Mouse (Mus musculus): Measurements from ENCODE around the gene Gm38392. TPM values are rescaled to one million over a fixed set of nuclear protein-coding genes. Genes with fewer than 3 reads are reported as not detected.
A peak's percentile ranks its signal among the peaks of the same experiment; 100 is the strongest.
"Not testable (repeated sequence)": the region's sequence is repeated elsewhere in the genome, so short reads cannot be mapped to it uniquely, and the experiment has no call there.

Gene Gm38392
- polyA plus RNA-seq, 1 experiment = not detected

GRCm38 (mm10) chr3:88324951-88325405, 38.0 kb upstream of the Gm38392 start, which contains the start of gene Glmp:
Glmp (plus strand) TSS chr3:88325023.
- TF ChIP-seq CTCF (IDR thresholded peaks at IDR 0.05; ENCODE audit: control insufficient read depth, insufficient read depth, low read length) = no peak
- no peak for TF ChIP-seq POLR2A (IDR thresholded peaks at IDR 0.05; ENCODE audit: borderline replicate concordance, control insufficient read depth, low read depth, low read length)
- Histone ChIP-seq H3K27ac (ENCODE audit: control insufficient read depth, insufficient read depth, low read depth, low read length, poor library complexity) (0 out of 2 replicates have a peak within 1 kb of the TSS, but pooled peaks have one; percentile 16), H3K4me1 (ENCODE audit: control insufficient read depth, insufficient read depth, low read length) (peaks cover 2% of the 10 kb centered on the region; the same call in 1 of the 2 replicates), H3K4me3 (replicated peaks; ENCODE audit: control insufficient read depth, low read depth, low read length) (peak within 1 kb of the TSS; percentile 73)
- 2% methylated on average over 10 of the region's 10 CpGs for WGBS

GRCm38 (mm10) chr3:88299172-88299571, 12.2 kb upstream of the Gm38392 start:
- Histone ChIP-seq H3K4me3 (replicated peaks; ENCODE audit: control insufficient read depth, low read depth, low read length) (no peak overlapping the region), H3K4me1 (ENCODE audit: control insufficient read depth, insufficient read depth, low read length) (no peaks in the 10 kb centered on the region; the same call in none of the 2 replicates), H3K27ac (ENCODE audit: control insufficient read depth, insufficient read depth, low read depth, low read length, poor library complexity) (no peak overlapping the region)
- no peak for TF ChIP-seq CTCF (IDR thresholded peaks at IDR 0.05; ENCODE audit: control insufficient read depth, insufficient read depth, low read length)
- TF ChIP-seq POLR2A (IDR thresholded peaks at IDR 0.05; ENCODE audit: borderline replicate concordance, control insufficient read depth, low read depth, low read length) = no peak
- 62% methylated on average over 1 of the region's 1 CpGs for WGBS

- under 1% methylated on average over 30 of the region's 30 CpGs for WGBS
- peak overlapping the region; percentile 84 for H3K27ac ChIP-seq (ENCODE audit: control insufficient read depth, insufficient read depth, low read depth, low read length, poor library complexity)
- H3K4me1 ChIP-seq (ENCODE audit: control insufficient read depth, insufficient read depth, low read length) = no peaks in the 10 kb centered on the region; the same call in none of the 2 replicates
- peak overlapping the region; percentile 97 for H3K4me3 ChIP-seq (replicated peaks; ENCODE audit: control insufficient read depth, low read depth, low read length)
- TF ChIP-seq POLR2A (IDR thresholded peaks at IDR 0.05; ENCODE audit: borderline replicate concordance, control insufficient read depth, low read depth, low read length) (no peak), CTCF (IDR thresholded peaks at IDR 0.05; ENCODE audit: control insufficient read depth, insufficient read depth, low read length) (no peak)
Observed at GRCm38 (mm10) chr3:88297321-88297851, 10.4 kb upstream of the Gm38392 start.

GRCm38 (mm10) chr3:88296561-88297318, 9.7 kb upstream of the Gm38392 start, which contains the start of the genes Tsacc and Cct3:
Tsacc (minus strand) TSS chr3:88296999.
Cct3 (plus strand) TSS chr3:88297116.
- peak; percentile 55; the same call in 1 of the 2 replicates for TF ChIP-seq POLR2A (IDR thresholded peaks at IDR 0.05; ENCODE audit: borderline replicate concordance, control insufficient read depth, low read depth, low read length)
- TF ChIP-seq CTCF (IDR thresholded peaks at IDR 0.05; ENCODE audit: control insufficient read depth, insufficient read depth, low read length) = no peak

GRCm38 (mm10) chr3:88296110-88296560, 9.1 kb upstream of the Gm38392 start:
- H3K4me3 ChIP-seq (replicated peaks; ENCODE audit: control insufficient read depth, low read depth, low read length) = peak overlapping the region; percentile 82
- WGBS = under 1% methylated on average over 12 of the region's 12 CpGs
- H3K4me1 ChIP-seq (ENCODE audit: control insufficient read depth, insufficient read depth, low read length) = no peaks in the 10 kb centered on the region; the same call in none of the 2 replicates
- 0 out of 2 replicates have a peak, but pooled peaks have one; percentile 13 for TF ChIP-seq POLR2A (IDR thresholded peaks at IDR 0.05; ENCODE audit: borderline replicate concordance, control insufficient read depth, low read depth, low read length)
- no peak for TF ChIP-seq CTCF (IDR thresholded peaks at IDR 0.05; ENCODE audit: control insufficient read depth, insufficient read depth, low read length)
- no peak overlapping the region; the same call in 1 of the 2 replicates for H3K27ac ChIP-seq (ENCODE audit: control insufficient read depth, insufficient read depth, low read depth, low read length, poor library complexity)

More at GRCm38 (mm10) chr3:88296561-88297318, 9.7 kb upstream of the Gm38392 start, which contains the start of the genes Tsacc and Cct3:
- H3K27ac ChIP-seq (ENCODE audit: control insufficient read depth, insufficient read depth, low read depth, low read length, poor library complexity) = peak within 1 kb of the TSS; percentile 89
- WGBS = under 1% methylated on average over 44 of the region's 44 CpGs
- peak within 1 kb of the TSS; percentile 97 for H3K4me3 ChIP-seq (replicated peaks; ENCODE audit: control insufficient read depth, low read depth, low read length)
- H3K4me1 ChIP-seq (ENCODE audit: control insufficient read depth, insufficient read depth, low read length) = no peaks in the 10 kb centered on the region; the same call in none of the 2 replicates

- WGBS = 21% methylated on average over 1 of the region's 1 CpGs
- H3K4me1 ChIP-seq (ENCODE audit: control insufficient read depth, insufficient read depth, low read length); H3K27ac ChIP-seq (ENCODE audit: control insufficient read depth, insufficient read depth, low read depth, low read length, poor library complexity); H3K4me3 ChIP-seq (replicated peaks; ENCODE audit: control insufficient read depth, low read depth, low read length): not testable (repeated sequence)
Observed at GRCm38 (mm10) chr3:88295272-88295671, 8.3 kb upstream of the Gm38392 start.

DNA sequence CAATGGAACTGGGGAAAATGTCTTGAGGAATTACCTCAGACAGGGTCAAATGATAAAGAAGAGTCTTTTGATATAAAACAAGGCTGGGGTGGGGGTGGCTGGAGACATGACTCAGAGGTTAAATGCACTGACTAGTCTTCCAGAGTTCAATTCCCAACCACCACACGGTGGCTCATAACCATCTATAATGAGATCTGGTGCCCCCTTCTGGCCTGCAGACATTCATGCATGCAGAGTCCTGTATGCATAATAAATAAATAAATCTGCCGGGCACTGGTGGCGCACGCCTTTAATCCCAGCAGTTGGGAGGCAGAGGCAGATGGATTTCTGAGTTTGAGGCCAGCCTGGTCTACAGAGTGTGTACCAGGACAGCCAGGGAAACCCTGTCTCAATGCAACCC, 5.0 kb upstream of the Gm38392 start:
- H3K4me3 ChIP-seq (replicated peaks; ENCODE audit: control insufficient read depth, low read depth, low read length) = no peak overlapping the region
- H3K27ac ChIP-seq (ENCODE audit: control insufficient read depth, insufficient read depth, low read depth, low read length, poor library complexity) = no peak overlapping the region
- TF ChIP-seq POLR2A (IDR thresholded peaks at IDR 0.05; ENCODE audit: borderline replicate concordance, control insufficient read depth, low read depth, low read length) (no peak), CTCF (IDR thresholded peaks at IDR 0.05; ENCODE audit: control insufficient read depth, insufficient read depth, low read length) (peak; percentile 15; the same call in 1 of the 2 replicates)
- H3K4me1 ChIP-seq (ENCODE audit: control insufficient read depth, insufficient read depth, low read length) = no peaks in the 10 kb centered on the region
- 51% methylated on average over 4 of the region's 4 CpGs for WGBS

DNA sequence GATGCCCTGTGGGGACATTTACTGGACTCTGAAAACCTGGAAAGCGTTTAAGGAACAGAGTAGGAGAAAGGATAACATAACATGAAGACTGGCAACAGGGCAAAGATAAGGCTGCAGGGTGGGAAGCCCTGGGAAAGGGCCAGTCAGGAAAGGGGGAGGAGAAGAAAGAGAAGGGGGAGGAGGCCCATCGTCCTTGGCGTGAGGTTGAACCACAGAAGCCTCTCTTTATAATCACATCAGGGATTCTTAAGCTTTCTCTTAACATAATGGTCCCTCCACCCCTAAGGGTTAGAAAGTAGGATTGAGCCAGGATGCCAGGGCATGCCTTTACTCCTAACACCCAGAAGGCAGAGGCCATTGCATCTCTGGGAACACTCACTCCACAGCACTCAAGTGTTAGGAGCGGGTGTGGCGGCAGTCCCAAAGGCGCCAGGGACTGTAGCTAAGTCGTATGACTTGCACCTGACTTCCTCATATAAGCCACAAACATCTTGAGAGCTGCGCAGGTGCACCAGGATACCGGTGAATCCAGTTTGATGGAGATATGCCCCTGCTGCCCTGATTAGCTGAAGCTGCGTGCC, 1.2 kb upstream of the Gm38392 start:
- not testable (repeated sequence) for H3K27ac ChIP-seq (ENCODE audit: control insufficient read depth, insufficient read depth, low read depth, low read length, poor library complexity); H3K4me1 ChIP-seq (ENCODE audit: control insufficient read depth, insufficient read depth, low read length); H3K4me3 ChIP-seq (replicated peaks; ENCODE audit: control insufficient read depth, low read depth, low read length)
- WGBS = 72% methylated on average over 10 of the region's 10 CpGs

- WGBS = no CpG with 5 or more reads among the region's 2 CpGs
- H3K4me3 ChIP-seq (replicated peaks; ENCODE audit: control insufficient read depth, low read depth, low read length); H3K27ac ChIP-seq (ENCODE audit: control insufficient read depth, insufficient read depth, low read depth, low read length, poor library complexity); H3K4me1 ChIP-seq (ENCODE audit: control insufficient read depth, insufficient read depth, low read length): not testable (repeated sequence)
Observed at GRCm38 (mm10) chr3:88285565-88285895, 1.5 kb downstream of the Gm38392 start.

DNA sequence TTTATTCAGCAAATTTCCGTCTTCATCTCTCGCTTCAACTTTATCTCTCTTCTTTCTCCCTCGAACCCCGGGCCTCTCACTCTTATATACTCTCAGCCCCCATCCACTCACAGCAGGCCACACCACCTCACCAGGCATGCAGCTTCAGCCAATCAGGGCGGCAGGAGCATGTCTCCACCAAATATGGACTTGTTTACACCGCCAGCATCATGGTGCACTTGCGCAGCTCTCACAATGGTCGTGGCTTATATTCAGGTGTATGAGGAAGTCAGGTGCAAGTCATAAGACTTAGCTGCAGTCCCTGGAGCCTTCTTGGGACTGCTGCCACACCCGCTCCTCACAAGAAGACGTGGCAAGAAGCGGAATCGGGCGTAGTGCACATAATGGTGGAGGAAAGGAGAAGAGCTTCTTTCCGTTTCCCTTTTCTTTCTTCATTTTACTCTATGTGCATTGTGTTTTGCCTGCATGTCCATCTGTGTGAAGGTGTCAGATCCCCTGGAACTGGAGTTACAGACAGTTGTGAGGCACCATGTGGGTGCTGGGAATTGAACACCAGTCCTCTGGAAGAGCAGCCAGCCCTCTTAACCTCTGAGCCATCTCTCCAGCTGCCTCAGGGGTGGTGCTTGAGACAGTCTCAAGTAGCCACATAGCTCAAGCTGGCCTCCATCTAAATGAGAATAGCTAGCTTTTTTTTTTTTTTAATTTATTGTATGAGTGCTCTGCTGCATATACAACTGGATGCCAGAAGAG, 2.0 kb downstream of the Gm38392 start:
- H3K27ac ChIP-seq (ENCODE audit: control insufficient read depth, insufficient read depth, low read depth, low read length, poor library complexity); H3K4me1 ChIP-seq (ENCODE audit: control insufficient read depth, insufficient read depth, low read length); H3K4me3 ChIP-seq (replicated peaks; ENCODE audit: control insufficient read depth, low read depth, low read length): not testable (repeated sequence)
- 85% methylated on average over 14 of the region's 14 CpGs for WGBS

Data from bone marrow, adult 2 months (tissue).